Mouse (Mus musculus) heart, embryonic 14.5 days (tissue): ENCODE measurements around the gene Olfr16. TPM values are rescaled to one million over a fixed set of nuclear protein-coding genes. Genes with fewer than 3 reads are reported as not detected.

Experiments used
- ATAC-seq: fragments of 200-750 bp; cut with Nextera tagmentation; 2 replicates; pipeline ENCODE4 v1.8.0; 2017; ENCODE audit warnings: low read depth, moderate TSS enrichment; ENCODE audit not compliant: insufficient number of reproducible peaks, insufficient read depth, low FRiP score
- H3K27ac ChIP-seq, 2 experiments: fragments of 200-500 bp in 1 of 2; fragments of 300-500 bp in 1 of 2; sonication (generic) in 1 of 2; replicated peaks in 1 of 2; 2 replicates each; pipeline ENCODE4 v1.5.1; 2012 to 2014; ENCODE audit warnings: low read depth in 2 of 2, low read length in 2 of 2, control low read depth in 1 of 2, mild to moderate bottlenecking in 1 of 2, mixed read lengths in 1 of 2; ENCODE audit not compliant: control insufficient read depth in 1 of 2, insufficient read depth in 1 of 2
- H3K27me3 ChIP-seq: fragments of 300-500 bp; sonication (generic); 2 replicates; pipeline ENCODE4 v1.6.1; 2014; ENCODE audit warnings: mild to moderate bottlenecking, low read length, control low read depth; ENCODE audit not compliant: control insufficient read depth, insufficient read depth
- H3K36me3 ChIP-seq: fragments of 300-500 bp; sonication (generic); 2 replicates; pipeline ENCODE4 v1.6.1; 2014; ENCODE audit warnings: mild to moderate bottlenecking, control low read depth, low read length, mixed read lengths; ENCODE audit not compliant: control insufficient read depth, insufficient read depth
- H3K4me1 ChIP-seq, 2 experiments: fragments of 200-500 bp in 1 of 2; fragments of 300-500 bp in 1 of 2; sonication (generic) in 1 of 2; 2 replicates each; pipeline ENCODE4 v1.6.1; 2012 to 2014; ENCODE audit warnings: low read length in 2 of 2, control low read depth in 1 of 2, mixed read lengths in 1 of 2; ENCODE audit not compliant: control insufficient read depth in 2 of 2, insufficient read depth in 2 of 2
- H3K4me2 ChIP-seq: fragments of 300-500 bp; sonication (generic); 2 replicates; pipeline ENCODE4 v1.6.1; 2014; ENCODE audit warnings: mild to moderate bottlenecking, low read length
- H3K4me3 ChIP-seq, 2 experiments: fragments of 200-500 bp in 1 of 2; fragments of 300-500 bp in 1 of 2; sonication (generic) in 1 of 2; 2 replicates each; pipeline ENCODE4 v1.5.1; 2012 to 2014; ENCODE audit warnings: low read length in 2 of 2, mild to moderate bottlenecking in 2 of 2, control low read depth in 1 of 2, low read depth in 1 of 2, moderate library complexity in 1 of 2; ENCODE audit not compliant: control insufficient read depth in 1 of 2, insufficient read depth in 1 of 2
- H3K9ac ChIP-seq: fragments of 300-500 bp; sonication (generic); 2 replicates; pipeline ENCODE4 v1.6.1; 2014; ENCODE audit warnings: mild to moderate bottlenecking, low read length
- H3K9me3 ChIP-seq: fragments of 300-500 bp; sonication (generic); 2 replicates; pipeline ENCODE4 v1.6.1; 2016; ENCODE audit warnings: low read length, control low read depth; ENCODE audit not compliant: control insufficient read depth
- WGBS: fragments of 180-500 bp; shearing (Covaris S2); extraction: QIAGEN DNeasy Blood & Tissue Kit; methylation state at CpG from one replicate; pipeline ENCODE4 v1.1.7; 2014; 5-methylcytosine and 5-hydroxymethylcytosine counted together
- polyA plus RNA-seq: library from polyadenylated mRNA; unstranded; fragments of >200 nt; fragmentation: Nextera tagmentation; extraction: Ambion mirVana; gene quantifications from 2 replicates; pipeline ENCODE4 v1.2.1, GENCODE M21; 2014

Olfr16 gene
- polyA plus RNA-seq, result not detected in 2 replicates

GRCm38 (mm10) chr1:172950160-172950559 lies at the start of gene Olfr16:
TSS of gene Olfr16 (plus strand) at chr1:172950409.
- 14% methylated on average over 1 of the region's 1 CpGs for WGBS

GRCm38 (mm10) chr1:172903313-172903712 lies 46.9 kb upstream of the Olfr16 start:
- H3K27me3 ChIP-seq, result no peaks in the 10 kb centered on the region
- no peak overlapping the region for H3K9ac ChIP-seq
- H3K4me1 ChIP-seq, result no peaks in the 10 kb centered on the region
- H3K27ac ChIP-seq, result no peak overlapping the region
- H3K9me3 ChIP-seq, result no peaks in the 10 kb centered on the region
- H3K4me2 ChIP-seq, result no peak overlapping the region
- no peaks in the 10 kb centered on the region for H3K36me3 ChIP-seq
- no peak for ATAC-seq
- no peak overlapping the region for H3K4me3 ChIP-seq

More at GRCm38 (mm10) chr1:172950160-172950559, at the start of gene Olfr16:
- Histone ChIP-seq H3K4me3 (no peak within 1 kb of the TSS), H3K27ac (no peak within 1 kb of the TSS), H3K27me3 (no peaks in the 10 kb centered on the region), H3K36me3 (no peaks in the 10 kb centered on the region), H3K4me2 (no peak within 1 kb of the TSS), H3K4me1 (no peaks in the 10 kb centered on the region), H3K9ac (no peak within 1 kb of the TSS), H3K9me3 (no peaks in the 10 kb centered on the region)
- no peak for ATAC-seq

- H3K4me1 ChIP-seq, result no peaks in the 10 kb centered on the region
- ATAC-seq, result no peak
- no peaks in the 10 kb centered on the region for H3K27me3 ChIP-seq
- H3K4me2 ChIP-seq, result no peak overlapping the region
- H3K36me3 ChIP-seq, result no peaks in the 10 kb centered on the region
- no peak overlapping the region for H3K27ac ChIP-seq
- no peak overlapping the region for H3K9ac ChIP-seq
- 71% methylated on average over 1 of the region's 1 CpGs for WGBS
- no peak overlapping the region for H3K4me3 ChIP-seq
- H3K9me3 ChIP-seq, result no peaks in the 10 kb centered on the region
Measured at GRCm38 (mm10) chr1:172917115-172917514, 33.1 kb upstream of the Olfr16 start.

- H3K4me1 ChIP-seq, result no peaks in the 10 kb centered on the region
- H3K36me3 ChIP-seq, result no peaks in the 10 kb centered on the region
- H3K27me3 ChIP-seq, result no peaks in the 10 kb centered on the region
- WGBS, result 70% methylated on average over 2 of the region's 2 CpGs
- H3K4me3 ChIP-seq, result no peak overlapping the region
- H3K9me3 ChIP-seq, result no peaks in the 10 kb centered on the region
- no peak overlapping the region for H3K4me2 ChIP-seq
- no peak overlapping the region for H3K9ac ChIP-seq
- no peak overlapping the region for H3K27ac ChIP-seq
- ATAC-seq, result no peak
Measured at GRCm38 (mm10) chr1:172918450-172918849, 31.8 kb upstream of the Olfr16 start.

GRCm38 (mm10) chr1:172932197-172932596 lies 18.0 kb upstream of the Olfr16 start:
- H3K4me1 ChIP-seq, result no peaks in the 10 kb centered on the region
- H3K4me2 ChIP-seq, result no peak overlapping the region
- H3K27me3 ChIP-seq, result no peaks in the 10 kb centered on the region
- H3K9ac ChIP-seq, result no peak overlapping the region
- ATAC-seq, result no peak
- WGBS, result 72% methylated on average over 2 of the region's 2 CpGs
- no peak overlapping the region for H3K4me3 ChIP-seq
- H3K9me3 ChIP-seq, result no peaks in the 10 kb centered on the region
- no peak overlapping the region for H3K27ac ChIP-seq
- H3K36me3 ChIP-seq, result no peaks in the 10 kb centered on the region

- Histone ChIP-seq H3K4me2 (no peak overlapping the region), H3K27ac (no peak overlapping the region), H3K4me3 (no peak overlapping the region), H3K4me1 (no peaks in the 10 kb centered on the region), H3K9ac (no peak overlapping the region), H3K36me3 (no peaks in the 10 kb centered on the region), H3K9me3 (no peaks in the 10 kb centered on the region), H3K27me3 (no peaks in the 10 kb centered on the region)
- 68% methylated on average over 2 of the region's 2 CpGs for WGBS
- ATAC-seq, result no peak
Measured at GRCm38 (mm10) chr1:172951171-172951720, 1.0 kb downstream of the Olfr16 start.

- Histone ChIP-seq H3K4me2 (no peak overlapping the region), H3K9me3 (no peaks in the 10 kb centered on the region), H3K4me1 (no peaks in the 10 kb centered on the region), H3K27me3 (no peaks in the 10 kb centered on the region), H3K4me3 (no peak overlapping the region), H3K27ac (no peak overlapping the region), H3K9ac (no peak overlapping the region), H3K36me3 (no peaks in the 10 kb centered on the region)
- 66% methylated on average over 4 of the region's 4 CpGs for WGBS
- no peak for ATAC-seq
Measured at GRCm38 (mm10) chr1:172955376-172955775, 5.2 kb downstream of the Olfr16 start.

GRCm38 (mm10) chr1:172960452-172960851 lies 10.2 kb downstream of the Olfr16 start:
- Histone ChIP-seq H3K36me3 (no peaks in the 10 kb centered on the region), H3K4me3 (no peak overlapping the region), H3K27me3 (no peaks in the 10 kb centered on the region), H3K9me3 (no peaks in the 10 kb centered on the region), H3K4me2 (no peak overlapping the region), H3K4me1 (no peaks in the 10 kb centered on the region), H3K9ac (no peak overlapping the region), H3K27ac (no peak overlapping the region)
- 59% methylated on average over 1 of the region's 1 CpGs for WGBS
- no peak for ATAC-seq
